Mouse (Mus musculus) hindlimb bud, embryonic 11.5 days (tissue): Measurements from ENCODE around the gene Fam122b.
"Not testable (repeated sequence)": the region's sequence is repeated elsewhere in the genome, so short reads cannot be mapped to it uniquely, and the experiment has no call there.

ENCODE experiments used
- DNase-seq: peaks from one replicate; pipeline ENCODE4 v3.0.0-alpha.2; 2012; ENCODE audit warnings: low read depth, low spot score; ENCODE audit errors: extremely low spot score

The Fam122b gene

GRCm38 (mm10) chrX:53269289-53270062 is at the start of gene Fam122b:
Fam122b (minus strand) TSS chrX:53269805.
- peak; percentile 73 for DNase-seq

GRCm38 (mm10) chrX:53287924-53288323 is 18.3 kb upstream of the Fam122b start:
- no peak for DNase-seq

- DNase-seq = no peak
Observed at GRCm38 (mm10) chrX:53273124-53273523, 3.5 kb upstream of the Fam122b start, which contains the start of gene Fam122c. Fam122c (plus strand) TSS chrX:53273424.

- not testable (repeated sequence) for DNase-seq
Observed at GRCm38 (mm10) chrX:53271628-53272027, 2.0 kb upstream of the Fam122b start.

GRCm38 (mm10) chrX:53270063-53270432 is 443 bp upstream of the Fam122b start:
- no peak for DNase-seq

GRCm38 (mm10) chrX:53268856-53269255 is 749 bp downstream of the Fam122b start:
- no peak for DNase-seq

GRCm38 (mm10) chrX:53266186-53266585 is 3.4 kb downstream of the Fam122b start:
- DNase-seq = no peak

GRCm38 (mm10) chrX:53255195-53255594 is 14.4 kb downstream of the Fam122b start:
- DNase-seq = no peak

- DNase-seq = no peak
Observed at GRCm38 (mm10) chrX:53240011-53240410, 29.6 kb downstream of the Fam122b start, which contains the start of gene Plac1. Plac1 (minus strand) TSS chrX:53240111.

GRCm38 (mm10) chrX:53237971-53238370 is 31.6 kb downstream of the Fam122b start:
- no peak for DNase-seq

GRCm38 (mm10) chrX:53236404-53236803 is 33.2 kb downstream of the Fam122b start:
- DNase-seq = no peak

GRCm38 (mm10) chrX:53233689-53234088 is 35.9 kb downstream of the Fam122b start:
- no peak for DNase-seq

- no peak for DNase-seq
Observed at GRCm38 (mm10) chrX:53231965-53232364, 37.6 kb downstream of the Fam122b start.

- DNase-seq = no peak
Observed at GRCm38 (mm10) chrX:53224353-53224944, 45.2 kb downstream of the Fam122b start.

- DNase-seq = no peak
Observed at GRCm38 (mm10) chrX:53220855-53221254, 48.8 kb downstream of the Fam122b start.

GRCm38 (mm10) chrX:53214557-53215229 is 54.9 kb downstream of the Fam122b start:
- DNase-seq = no peak

- DNase-seq = no peak
Observed at GRCm38 (mm10) chrX:53213838-53214237, 55.8 kb downstream of the Fam122b start.

GRCm38 (mm10) chrX:53212485-53212884 is 57.1 kb downstream of the Fam122b start:
- no peak for DNase-seq

GRCm38 (mm10) chrX:53211756-53212483 is 57.7 kb downstream of the Fam122b start:
- DNase-seq = no peak

GRCm38 (mm10) chrX:53209431-53209830 is 60.2 kb downstream of the Fam122b start:
- DNase-seq = no peak

GRCm38 (mm10) chrX:53204690-53205311 is 64.8 kb downstream of the Fam122b start:
- DNase-seq = no peak
